Mouse (Mus musculus) spleen, postnatal 36 days (tissue): ENCODE results near the gene Ncapd3.

Experiments
- DNase-seq, 2 experiments: peaks; one replicate each; pipeline ENCODE4 v3.0.0; 2022; ENCODE audit warnings: low spot score in 2 of 2, mixed read lengths in 1 of 2

Gene Ncapd3

GRCm38 (mm10) chr9:27029828-27030762, at the start of gene Ncapd3, which contains the start of gene Vps26b:
Gene Ncapd3, plus strand, starts transcription at chr9:27030175.
Gene Vps26b, minus strand, starts transcription at chr9:27030065.
- peak; percentile 91 to 95 for DNase-seq

DNA sequence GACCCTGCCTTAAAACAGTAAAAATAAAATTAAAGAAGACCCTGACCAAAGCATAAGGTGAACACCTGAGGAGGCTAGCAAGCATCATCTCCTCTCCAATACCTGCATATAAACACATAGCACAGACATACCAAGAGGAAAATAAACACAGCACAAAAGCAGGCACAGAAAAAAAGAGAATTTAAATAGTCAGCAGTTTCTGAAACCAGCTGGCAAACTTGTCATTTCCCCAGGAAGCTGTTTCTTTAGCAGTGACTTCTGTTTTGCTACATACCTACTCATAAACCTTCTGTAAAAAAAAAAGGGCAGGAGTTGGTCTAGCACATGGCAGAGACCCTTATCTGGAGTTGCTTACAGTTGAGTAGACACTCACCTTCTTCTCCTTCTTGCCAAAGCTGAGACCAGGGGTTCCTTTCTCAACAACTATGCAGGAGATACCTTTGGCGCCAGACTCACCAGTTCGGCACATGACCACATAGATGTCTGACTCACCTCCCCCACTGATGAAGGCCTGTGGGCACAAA, 44.8 kb upstream of the Ncapd3 start:
- DNase-seq, result no peak

- no peak for DNase-seq
Measured at GRCm38 (mm10) chr9:26985668-26986277, 44.2 kb upstream of the Ncapd3 start.

DNA sequence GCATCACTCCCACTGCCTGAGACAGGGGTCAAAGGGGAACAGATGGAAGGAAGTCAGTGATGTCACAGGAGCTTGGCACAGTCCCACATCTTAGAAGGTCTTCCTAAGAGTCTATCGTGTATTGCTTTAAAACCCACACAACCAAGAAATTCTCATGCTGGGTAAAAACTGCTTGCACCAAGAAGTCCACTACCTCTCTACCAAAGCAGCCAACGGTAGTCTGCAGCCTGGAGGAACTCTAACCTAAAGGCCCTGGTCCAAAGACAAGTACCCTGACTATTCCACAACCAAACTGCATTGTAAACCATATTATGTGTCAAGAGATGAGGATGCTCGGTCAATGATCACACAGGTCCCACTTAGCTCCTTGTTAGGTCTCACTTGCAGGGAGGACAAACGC, 39.8 kb upstream of the Ncapd3 start:
- DNase-seq, result no peak

DNA sequence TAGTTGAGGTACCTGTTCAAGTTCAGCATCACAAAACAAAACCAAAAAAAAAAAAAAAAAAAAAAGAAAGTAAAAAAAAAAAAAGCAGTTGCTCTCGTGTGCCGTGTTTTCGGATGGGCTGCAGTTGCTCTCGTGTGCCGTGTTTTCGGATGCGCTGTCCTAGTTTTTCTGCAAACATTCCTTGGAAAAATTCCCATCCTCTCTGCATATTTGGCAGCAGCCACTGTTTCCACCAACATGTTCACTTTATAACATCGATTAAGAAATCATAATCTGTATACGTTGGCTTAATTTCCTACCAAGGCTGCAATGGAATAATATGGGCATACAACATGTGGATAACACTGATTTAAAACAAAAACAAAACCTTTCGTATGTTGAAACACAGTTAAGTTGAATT, 36.9 kb upstream of the Ncapd3 start:
- DNase-seq, result no peak

DNA sequence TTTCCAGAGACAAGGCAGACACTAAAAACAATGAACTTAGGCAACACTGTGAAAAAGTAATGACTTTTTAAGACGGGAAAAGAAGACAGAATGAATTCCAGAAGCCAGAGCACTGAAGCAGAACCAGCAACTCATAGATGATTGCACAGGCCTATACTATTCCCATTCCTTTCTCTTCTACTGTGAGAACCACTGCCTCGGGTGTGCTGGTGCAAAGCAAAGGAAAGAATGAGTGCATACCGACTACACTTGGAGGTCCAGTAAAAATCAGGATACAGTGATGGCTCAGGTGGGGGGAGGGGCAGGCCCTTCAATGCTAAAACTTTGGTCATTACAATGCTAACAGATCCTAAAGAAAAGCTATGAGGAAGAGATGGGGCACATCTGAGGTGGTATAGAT, 36.1 kb upstream of the Ncapd3 start:
- DNase-seq, result no peak

DNA sequence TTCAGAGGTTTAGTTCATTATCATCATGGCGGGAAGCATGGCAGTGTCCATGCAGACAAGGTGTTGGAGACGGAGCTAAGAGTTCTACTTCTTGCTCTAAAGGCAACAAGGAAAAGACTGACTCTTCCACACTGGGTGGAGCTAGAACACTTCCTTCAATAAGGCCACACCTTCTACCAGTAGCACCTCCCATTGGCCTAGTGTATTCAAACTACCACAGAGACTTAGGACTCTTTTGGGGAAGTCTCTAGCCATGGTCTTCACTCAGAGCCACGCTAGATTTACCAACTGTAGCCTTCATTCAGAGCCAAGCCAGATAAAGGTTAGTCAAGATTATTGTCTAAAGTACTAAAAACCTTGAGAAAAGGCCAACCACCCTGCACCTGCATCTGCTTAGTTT, 32.9 kb upstream of the Ncapd3 start:
- DNase-seq, result peak in 1 of 2 experiments; percentile 12

DNA sequence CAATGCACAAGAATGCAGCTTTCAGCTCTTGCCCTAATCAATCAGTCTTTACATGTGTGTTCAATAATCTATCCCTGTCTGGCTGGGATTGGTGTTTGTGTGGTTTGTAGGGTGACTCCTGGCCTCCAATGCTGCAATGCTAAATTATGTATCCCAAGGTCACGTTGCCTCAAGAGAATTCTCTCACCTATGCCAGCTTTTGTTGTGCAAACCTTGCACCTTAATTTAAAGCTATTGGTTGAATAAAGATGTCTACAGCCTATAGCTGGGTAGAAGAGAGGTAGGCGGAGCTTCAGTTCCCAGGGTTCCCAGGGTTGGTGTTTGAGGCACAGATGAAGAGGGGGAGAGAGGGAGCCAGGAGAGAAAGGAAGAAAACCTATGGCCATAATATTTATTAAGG, 32.5 kb upstream of the Ncapd3 start:
- DNase-seq, result no peak

- DNase-seq, result no peak
Measured at GRCm38 (mm10) chr9:26998669-26999460, 31.1 kb upstream of the Ncapd3 start.

DNA sequence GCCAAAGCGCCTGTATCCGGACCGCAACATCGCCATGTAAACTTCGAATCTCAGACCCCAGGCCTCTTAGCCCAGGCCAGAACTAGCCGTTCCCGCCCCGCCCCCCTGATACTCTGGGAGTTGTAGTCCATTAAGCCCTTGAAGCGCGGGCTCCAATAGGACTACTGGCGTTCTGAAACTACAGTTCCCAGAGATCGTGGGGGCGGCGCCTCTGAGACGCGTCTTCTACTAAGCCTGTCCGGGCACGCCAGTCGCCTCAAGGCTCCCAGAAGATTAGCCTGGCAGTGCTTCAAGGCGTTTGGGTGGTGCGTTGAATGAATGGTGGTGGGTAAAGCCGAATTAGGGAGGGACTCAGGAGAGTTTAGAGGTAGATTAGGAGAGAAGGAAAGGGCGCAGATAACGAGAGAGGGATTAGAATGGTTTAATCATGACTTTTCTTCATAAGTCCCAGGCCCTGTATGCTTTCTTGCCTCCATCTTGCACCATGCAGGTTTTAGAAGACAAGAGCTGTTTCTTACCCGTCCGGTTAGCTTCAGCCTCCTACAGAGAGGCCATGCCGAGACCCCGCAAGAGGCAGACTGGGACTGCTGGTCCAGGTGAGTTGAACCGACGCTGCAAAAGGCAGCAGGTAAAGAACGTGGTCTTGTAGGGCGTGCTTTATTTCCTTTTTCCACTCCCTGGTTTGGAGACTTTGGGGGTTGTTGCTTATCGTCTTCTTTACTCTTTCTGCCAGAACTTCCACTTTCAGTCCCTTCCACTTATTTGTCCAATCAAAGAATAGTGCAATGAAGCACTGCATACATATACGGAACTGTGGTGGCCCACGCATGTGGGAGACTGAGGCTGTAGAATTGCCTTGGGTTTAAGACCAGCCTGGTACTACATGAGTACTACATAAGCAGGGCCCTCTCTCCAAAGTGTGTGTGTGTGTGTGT, 30.2 kb upstream of the Ncapd3 start, which contains the start of the genes Acad8 and Thyn1:
Acad8 (minus strand) TSS at position 106 of the 935 bp plus-strand sequence.
Thyn1 (plus strand) TSS at position 250 of the 935 bp plus-strand sequence.
- DNase-seq, result peak; percentile 91 to 94

- no peak for DNase-seq
Measured at GRCm38 (mm10) chr9:27005231-27005630, 24.7 kb upstream of the Ncapd3 start.

GRCm38 (mm10) chr9:27005933-27006332, 24.0 kb upstream of the Ncapd3 start:
- no peak for DNase-seq

DNA sequence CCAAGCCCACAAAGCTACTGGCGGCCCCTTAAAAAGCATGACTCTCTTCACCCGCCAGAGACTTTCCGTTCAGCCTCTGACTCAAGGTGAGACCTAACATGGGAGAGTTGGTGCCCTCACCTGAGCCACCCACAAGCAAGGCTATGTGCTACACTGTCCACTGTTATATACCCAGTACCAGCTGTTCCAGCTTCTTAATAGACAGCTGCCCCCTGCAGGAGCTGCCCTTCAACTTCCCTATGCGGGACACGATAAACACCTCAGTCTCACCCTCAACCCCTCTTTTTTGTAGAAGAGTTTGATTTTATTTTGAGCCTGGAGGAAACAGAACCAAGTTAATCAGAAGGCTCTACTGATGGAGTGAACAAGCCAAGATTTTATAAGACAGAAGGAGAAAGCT, 23.1 kb upstream of the Ncapd3 start:
- no peak for DNase-seq

DNA sequence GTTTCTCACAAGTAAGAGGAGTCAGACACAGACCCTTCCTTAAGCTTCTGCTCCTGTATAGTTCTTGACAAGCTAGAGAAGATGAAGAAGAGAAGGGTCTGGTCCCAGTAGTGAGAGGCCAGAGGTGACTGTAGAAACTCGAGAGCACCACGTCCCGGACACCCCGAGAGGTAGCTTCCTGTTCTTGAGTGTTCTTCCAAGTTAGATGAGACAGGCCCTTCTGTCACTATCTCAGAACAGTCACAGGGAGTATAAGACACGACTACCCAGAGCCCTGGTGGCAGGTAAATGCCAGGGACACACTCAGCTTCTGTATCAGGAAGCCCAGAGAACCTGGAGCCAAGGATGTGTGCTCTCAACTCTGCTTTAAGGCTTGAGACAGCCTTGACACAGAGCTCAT, 20.7 kb upstream of the Ncapd3 start:
- DNase-seq, result no peak

DNA sequence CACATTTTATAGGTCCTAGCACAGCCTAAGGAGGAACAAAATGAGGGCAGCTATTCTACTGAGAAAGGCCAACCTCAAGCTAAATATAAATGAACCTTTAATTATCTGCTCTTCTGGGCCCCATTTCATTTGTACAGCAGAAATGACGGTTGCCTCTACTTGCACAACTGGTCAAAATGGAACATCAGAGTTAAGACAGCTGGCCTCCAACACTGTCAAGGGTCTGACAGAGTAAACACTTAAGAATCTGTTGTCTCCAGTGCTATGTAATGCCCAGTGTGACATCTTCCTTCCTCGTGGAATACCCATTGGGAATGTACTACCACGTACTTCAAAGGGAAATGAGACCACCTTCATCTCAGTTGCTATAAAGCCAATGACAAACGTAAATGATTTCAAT, 18.4 kb upstream of the Ncapd3 start:
- no peak for DNase-seq

DNA sequence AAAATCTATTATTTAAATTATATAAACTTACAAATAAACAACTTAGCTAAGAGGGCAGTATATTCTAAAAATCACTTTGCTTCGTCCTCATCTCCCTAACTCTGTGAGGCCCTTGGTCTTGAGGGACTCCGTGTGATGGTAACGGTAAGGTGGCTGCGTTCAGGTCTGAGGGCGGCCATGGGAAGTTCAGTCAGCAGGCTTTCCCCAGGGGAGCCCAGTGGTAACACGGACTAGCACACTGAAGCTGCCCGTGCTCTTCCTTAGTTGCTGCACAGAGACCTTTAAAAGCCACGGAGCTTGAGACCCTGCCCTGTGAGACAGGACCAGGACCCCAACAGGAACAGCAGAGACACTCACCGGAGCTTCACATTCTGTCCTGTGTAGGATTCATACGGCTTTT, 11.0 kb upstream of the Ncapd3 start:
- peak; percentile 52 to 53 for DNase-seq

- peak; percentile 59 for DNase-seq
Measured at GRCm38 (mm10) chr9:27023681-27024080, 6.3 kb upstream of the Ncapd3 start.

- DNase-seq, result peak; percentile 81 to 86
Measured at GRCm38 (mm10) chr9:27026708-27027107, 3.3 kb upstream of the Ncapd3 start.

GRCm38 (mm10) chr9:27029022-27029827, 750 bp upstream of the Ncapd3 start:
- DNase-seq, result peak; percentile 26 to 32

DNA sequence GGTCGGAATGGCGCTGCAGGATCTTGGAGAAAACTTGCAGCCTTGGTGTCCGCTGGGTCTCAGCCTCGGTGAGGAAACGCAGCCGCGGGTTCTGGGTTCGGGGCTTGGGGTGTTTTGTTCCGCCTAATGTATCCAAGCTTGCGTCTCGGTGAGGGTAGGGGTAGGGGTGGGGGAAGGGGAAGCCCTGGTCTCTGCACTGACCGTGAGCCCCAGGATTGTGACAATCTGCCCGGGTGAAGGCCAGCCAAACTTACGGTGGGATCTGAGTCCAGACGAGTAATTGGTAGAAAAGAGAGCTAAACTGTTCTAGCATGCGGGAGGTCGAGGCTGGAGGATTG, 757 bp downstream of the Ncapd3 start:
- DNase-seq, result no peak
